Mouse (Mus musculus): Measurements from ENCODE around the gene Mcm2. TPM values are rescaled to one million over a fixed set of nuclear protein-coding genes. Genes with fewer than 3 reads are reported as not detected.

Mcm2 gene
- polyA plus RNA-seq, 1 experiment from 2014 or later: 71.9 TPM

- Histone ChIP-seq H3K27ac (no peak overlapping the region), H3K4me2 (replicated peaks) (peak overlapping the region; percentile 95), H3K9ac (replicated peaks) (peak overlapping the region; percentile 89), H3K9me3 (no peaks in the 10 kb centered on the region), H3K36me3 (peaks cover 3% of the 10 kb centered on the region; the same call in 1 of the 2 replicates), H3K27me3 (no peaks in the 10 kb centered on the region), H3K4me3 (replicated peaks) (peak overlapping the region; percentile 86), H3K4me1 (replicated peaks) (peaks cover 40% of the 10 kb centered on the region)
- WGBS: 87% methylated on average over 5 of the region's 5 CpGs
- ATAC-seq: no peak
Measured at GRCm38 (mm10) chr6:88903708-88904107, 5.1 kb upstream of the Mcm2 start.

GRCm38 (mm10) chr6:88901947-88902820, 3.6 kb upstream of the Mcm2 start, which contains the start of gene Tpra1:
TSS of gene Tpra1 (plus strand) at chr6:88902251.
- Histone ChIP-seq H3K27ac (peak within 1 kb of the TSS; percentile 86), H3K4me3 (replicated peaks) (peak within 1 kb of the TSS; percentile 86), H3K4me2 (replicated peaks) (peak within 1 kb of the TSS; percentile 95), H3K36me3 (no peaks in the 10 kb centered on the region), H3K27me3 (no peaks in the 10 kb centered on the region), H3K9me3 (no peaks in the 10 kb centered on the region), H3K4me1 (replicated peaks) (peaks cover 51% of the 10 kb centered on the region), H3K9ac (replicated peaks) (peak within 1 kb of the TSS; percentile 89)
- ATAC-seq: peak; percentile 92
- WGBS: under 1% methylated on average over 66 of the region's 66 CpGs

- Histone ChIP-seq H3K9me3 (no peaks in the 10 kb centered on the region), H3K27me3 (no peaks in the 10 kb centered on the region), H3K4me3 (replicated peaks) (peak overlapping the region; percentile 86), H3K9ac (replicated peaks) (peak overlapping the region; percentile 75), H3K4me2 (replicated peaks) (peak overlapping the region; percentile 95), H3K36me3 (no peaks in the 10 kb centered on the region), H3K4me1 (replicated peaks) (peaks cover 56% of the 10 kb centered on the region), H3K27ac (peak overlapping the region; percentile 74)
- 0 out of 2 replicates have a peak, but pooled peaks have one; percentile 0 for ATAC-seq
- 12% methylated on average over 5 of the region's 5 CpGs for WGBS
Measured at GRCm38 (mm10) chr6:88901471-88901870, 2.9 kb upstream of the Mcm2 start.

GRCm38 (mm10) chr6:88899628-88900027, 1.0 kb upstream of the Mcm2 start:
- H3K27ac ChIP-seq: no peak overlapping the region
- H3K4me2 ChIP-seq (replicated peaks): no peak overlapping the region
- H3K9me3 ChIP-seq: no peaks in the 10 kb centered on the region
- 98% methylated on average over 2 of the region's 2 CpGs for WGBS
- H3K9ac ChIP-seq (replicated peaks): no peak overlapping the region
- peaks cover 50% of the 10 kb centered on the region for H3K4me1 ChIP-seq (replicated peaks)
- H3K27me3 ChIP-seq: no peaks in the 10 kb centered on the region
- H3K36me3 ChIP-seq: peaks cover 10% of the 10 kb centered on the region; the same call in 1 of the 2 replicates
- H3K4me3 ChIP-seq (replicated peaks): no peak overlapping the region
- ATAC-seq: no peak

- H3K9ac ChIP-seq (replicated peaks): no peak overlapping the region
- H3K4me3 ChIP-seq (replicated peaks): no peak overlapping the region
- H3K27me3 ChIP-seq: no peaks in the 10 kb centered on the region
- ATAC-seq: no peak
- no peaks in the 10 kb centered on the region for H3K9me3 ChIP-seq
- peaks cover 11% of the 10 kb centered on the region; the same call in 1 of the 2 replicates for H3K36me3 ChIP-seq
- H3K4me1 ChIP-seq (replicated peaks): peaks cover 46% of the 10 kb centered on the region
- 59% methylated on average over 4 of the region's 4 CpGs for WGBS
- peak overlapping the region; percentile 88 for H3K4me2 ChIP-seq (replicated peaks)
- no peak overlapping the region for H3K27ac ChIP-seq
Measured at GRCm38 (mm10) chr6:88899086-88899485, 506 bp upstream of the Mcm2 start.

GRCm38 (mm10) chr6:88897246-88897645, 1.3 kb downstream of the Mcm2 start:
- peaks cover 22% of the 10 kb centered on the region for H3K36me3 ChIP-seq
- H3K4me3 ChIP-seq (replicated peaks): peak overlapping the region; percentile 63
- no peaks in the 10 kb centered on the region for H3K27me3 ChIP-seq
- peak overlapping the region; percentile 88 for H3K4me2 ChIP-seq (replicated peaks)
- no peaks in the 10 kb centered on the region for H3K9me3 ChIP-seq
- no peak for ATAC-seq
- peaks cover 31% of the 10 kb centered on the region for H3K4me1 ChIP-seq (replicated peaks)
- no peak overlapping the region for H3K27ac ChIP-seq
- H3K9ac ChIP-seq (replicated peaks): peak overlapping the region; percentile 54
- 71% methylated on average over 7 of the region's 7 CpGs for WGBS

GRCm38 (mm10) chr6:88895943-88896342, 2.6 kb downstream of the Mcm2 start:
- Histone ChIP-seq H3K9ac (replicated peaks) (no peak overlapping the region), H3K4me2 (replicated peaks) (no peak overlapping the region), H3K27ac (no peak overlapping the region), H3K4me3 (replicated peaks) (no peak overlapping the region), H3K27me3 (no peaks in the 10 kb centered on the region), H3K4me1 (replicated peaks) (peaks cover 22% of the 10 kb centered on the region), H3K36me3 (peaks cover 35% of the 10 kb centered on the region), H3K9me3 (no peaks in the 10 kb centered on the region)
- WGBS: 84% methylated on average over 6 of the region's 6 CpGs
- no peak for ATAC-seq

- H3K4me2 ChIP-seq (replicated peaks): no peak overlapping the region
- H3K27me3 ChIP-seq: no peaks in the 10 kb centered on the region
- H3K36me3 ChIP-seq: peaks cover 59% of the 10 kb centered on the region
- no peak overlapping the region for H3K4me3 ChIP-seq (replicated peaks)
- no peaks in the 10 kb centered on the region for H3K9me3 ChIP-seq
- no peak overlapping the region for H3K9ac ChIP-seq (replicated peaks)
- H3K4me1 ChIP-seq (replicated peaks): peaks cover 19% of the 10 kb centered on the region
- no peak overlapping the region for H3K27ac ChIP-seq
- WGBS: 61% methylated on average over 5 of the region's 5 CpGs
- no peak for ATAC-seq
Measured at GRCm38 (mm10) chr6:88893559-88893958, 5.0 kb downstream of the Mcm2 start.

- H3K9me3 ChIP-seq: no peaks in the 10 kb centered on the region
- H3K27me3 ChIP-seq: no peaks in the 10 kb centered on the region
- ATAC-seq: no peak
- H3K9ac ChIP-seq (replicated peaks): no peak overlapping the region
- no peak overlapping the region for H3K4me2 ChIP-seq (replicated peaks)
- peaks cover 8% of the 10 kb centered on the region for H3K4me1 ChIP-seq (replicated peaks)
- peaks cover 86% of the 10 kb centered on the region for H3K36me3 ChIP-seq
- no peak overlapping the region for H3K4me3 ChIP-seq (replicated peaks)
- H3K27ac ChIP-seq: no peak overlapping the region
- WGBS: 82% methylated on average over 7 of the region's 7 CpGs
Measured at GRCm38 (mm10) chr6:88890832-88891231, 7.7 kb downstream of the Mcm2 start.

GRCm38 (mm10) chr6:88889410-88890042, 9.1 kb downstream of the Mcm2 start:
- 93% methylated on average over 13 of the region's 13 CpGs for WGBS
- H3K4me2 ChIP-seq (replicated peaks): no peak overlapping the region
- peaks cover 87% of the 10 kb centered on the region for H3K36me3 ChIP-seq
- H3K9ac ChIP-seq (replicated peaks): no peak overlapping the region
- H3K27ac ChIP-seq: no peak overlapping the region
- peaks cover 8% of the 10 kb centered on the region for H3K4me1 ChIP-seq (replicated peaks)
- ATAC-seq: no peak
- H3K4me3 ChIP-seq (replicated peaks): no peak overlapping the region
- no peaks in the 10 kb centered on the region for H3K27me3 ChIP-seq
- no peaks in the 10 kb centered on the region for H3K9me3 ChIP-seq

GRCm38 (mm10) chr6:88886417-88886967, 12.1 kb downstream of the Mcm2 start:
- peaks cover 12% of the 10 kb centered on the region for H3K4me1 ChIP-seq (replicated peaks)
- H3K27ac ChIP-seq: peak overlapping the region; percentile 57; the same call in 1 of the 2 replicates
- H3K9me3 ChIP-seq: no peaks in the 10 kb centered on the region
- H3K27me3 ChIP-seq: no peaks in the 10 kb centered on the region
- H3K4me3 ChIP-seq (replicated peaks): no peak overlapping the region
- WGBS: 52% methylated on average over 2 of the region's 2 CpGs
- H3K9ac ChIP-seq (replicated peaks): no peak overlapping the region
- H3K4me2 ChIP-seq (replicated peaks): no peak overlapping the region
- ATAC-seq: peak; percentile 78
- H3K36me3 ChIP-seq: peaks cover 82% of the 10 kb centered on the region

All from midbrain, embryonic 13.5 days (tissue).